Mouse (Mus musculus): ENCODE data around the gene Arsj.

GRCm38 (mm10) chr3:126373721-126374120, 10.2 kb downstream of the Arsj start:
- no peak for TF ChIP-seq POLR2A (IDR thresholded peaks at IDR 0.05; ENCODE audit: extremely low read depth, insufficient read depth, low read length)
- TF ChIP-seq CTCF (IDR thresholded peaks at IDR 0.05; ENCODE audit: extremely low read depth, insufficient read depth, low read length) = no peak
